Mouse (Mus musculus) stomach, embryonic 14.5 days (tissue): ENCODE measurements at regions not wholly inside any gene's neighbourhood (a gene's known extent, or its start where the extent isn't known, plus 50 kb on each side); places are given as distances from the start of the nearest gene placed in this dataset.
A peak's percentile ranks its signal among the peaks of the same experiment; 100 is the strongest.

Experiments
- ATAC-seq: fragments of 200-750 bp; cut with Nextera tagmentation; 2 replicates; pipeline ENCODE4 v1.8.0; 2017; ENCODE audit warnings: low read depth, moderate TSS enrichment; ENCODE audit not compliant: insufficient number of reproducible peaks, insufficient read depth, low FRiP score
- H3K27ac ChIP-seq: fragments of 300-500 bp; sonication (generic); 2 replicates; pipeline ENCODE4 v1.5.1; 2014; ENCODE audit warnings: mild to moderate bottlenecking, low read length, moderate library complexity, mixed read lengths
- H3K27me3 ChIP-seq: fragments of 300-500 bp; sonication (generic); 2 replicates; pipeline ENCODE4 v1.6.1; 2014; ENCODE audit warnings: low read length, control low read depth, mixed read lengths; ENCODE audit not compliant: control insufficient read depth, insufficient read depth
- H3K36me3 ChIP-seq: fragments of 300-500 bp; sonication (generic); 2 replicates; pipeline ENCODE4 v1.6.1; 2014; ENCODE audit warnings: mild to moderate bottlenecking, control low read depth, low read length, moderate library complexity, mixed read lengths; ENCODE audit not compliant: control insufficient read depth, insufficient read depth
- H3K4me1 ChIP-seq: fragments of 300-500 bp; sonication (generic); 2 replicates; pipeline ENCODE4 v1.6.1; 2014; ENCODE audit warnings: low read length, control low read depth, mixed read lengths; ENCODE audit not compliant: control insufficient read depth, insufficient read depth
- H3K4me2 ChIP-seq: fragments of 300-500 bp; sonication (generic); replicated peaks from 2 replicates; pipeline ENCODE4 v1.6.1; 2014; ENCODE audit warnings: low read depth, low read length, control low read depth
- H3K4me3 ChIP-seq: fragments of 300-500 bp; sonication (generic); 2 replicates; pipeline ENCODE4 v1.5.1; 2014; ENCODE audit warnings: low read depth, low read length, control low read depth
- H3K9ac ChIP-seq: fragments of 300-500 bp; sonication (generic); replicated peaks from 2 replicates; pipeline ENCODE4 v1.6.1; 2014; ENCODE audit warnings: low read depth, mild to moderate bottlenecking, control low read depth, low read length, moderate library complexity, mixed read lengths
- H3K9me3 ChIP-seq: fragments of 300-500 bp; sonication (generic); 2 replicates; pipeline ENCODE4 v1.6.1; 2016; ENCODE audit warnings: low read depth, low read length, control low read depth; ENCODE audit not compliant: control insufficient read depth
- WGBS: fragments of 180-500 bp; shearing (Covaris S2); extraction: QIAGEN DNeasy Blood & Tissue Kit; methylation state at CpG from one replicate; pipeline ENCODE4 v1.1.7; 2014; 5-methylcytosine and 5-hydroxymethylcytosine counted together

DNA sequence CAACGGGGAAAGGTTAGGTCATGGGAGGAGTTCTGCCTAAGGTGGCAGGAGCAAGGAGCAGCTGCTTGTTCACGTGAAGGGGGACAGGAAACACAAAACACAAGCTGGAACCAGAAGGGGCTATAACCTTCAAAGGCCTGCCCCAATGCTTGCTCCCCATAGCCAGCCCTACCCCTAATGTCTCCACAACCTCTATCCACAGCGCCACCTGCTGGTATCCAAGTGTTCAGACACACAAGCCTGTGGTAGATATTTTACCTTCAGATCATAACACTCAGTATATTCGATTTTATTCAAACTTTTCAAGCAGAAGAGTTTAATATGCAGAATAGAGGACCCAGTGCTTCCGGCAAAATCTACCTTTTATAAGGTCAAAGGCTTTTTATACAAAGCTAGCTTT, 124.0 kb downstream of the Tex36 start:
- no peak overlapping the region for H3K27ac ChIP-seq
- no peak overlapping the region for H3K9ac ChIP-seq
- H3K4me3 ChIP-seq: no peak overlapping the region
- no peaks in the 10 kb centered on the region for H3K9me3 ChIP-seq
- ATAC-seq: no peak
- H3K27me3 ChIP-seq: no peaks in the 10 kb centered on the region
- no peak overlapping the region for H3K4me2 ChIP-seq
- 79% methylated on average over 5 of the region's 5 CpGs for WGBS
- H3K4me1 ChIP-seq: no peaks in the 10 kb centered on the region
- no peaks in the 10 kb centered on the region for H3K36me3 ChIP-seq

DNA sequence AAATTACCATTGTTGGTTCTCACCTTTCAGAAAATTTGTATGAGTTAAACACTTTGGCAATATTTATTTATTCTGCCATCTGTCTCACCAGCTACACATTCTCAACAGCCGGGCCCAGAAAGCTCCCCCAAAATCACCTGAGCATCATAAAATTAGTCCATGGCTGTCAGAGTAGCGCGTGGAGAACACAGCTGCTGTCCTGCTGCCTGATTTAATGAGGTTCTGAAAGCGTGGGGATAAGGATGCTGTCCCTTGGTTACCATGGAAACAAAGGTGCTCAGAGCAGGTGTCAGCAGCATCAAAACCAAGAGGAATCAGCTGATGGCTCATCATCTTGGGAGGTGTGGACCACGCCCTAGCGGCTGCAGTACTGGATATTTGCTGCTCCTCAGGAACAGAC, 124.7 kb downstream of the Tex36 start:
- WGBS: 85% methylated on average over 6 of the region's 6 CpGs
- H3K4me1 ChIP-seq: no peaks in the 10 kb centered on the region
- no peak overlapping the region for H3K27ac ChIP-seq
- H3K9ac ChIP-seq: no peak overlapping the region
- no peak overlapping the region for H3K4me2 ChIP-seq
- no peaks in the 10 kb centered on the region for H3K9me3 ChIP-seq
- no peaks in the 10 kb centered on the region for H3K27me3 ChIP-seq
- no peak overlapping the region for H3K4me3 ChIP-seq
- H3K36me3 ChIP-seq: no peaks in the 10 kb centered on the region
- ATAC-seq: no peak

DNA sequence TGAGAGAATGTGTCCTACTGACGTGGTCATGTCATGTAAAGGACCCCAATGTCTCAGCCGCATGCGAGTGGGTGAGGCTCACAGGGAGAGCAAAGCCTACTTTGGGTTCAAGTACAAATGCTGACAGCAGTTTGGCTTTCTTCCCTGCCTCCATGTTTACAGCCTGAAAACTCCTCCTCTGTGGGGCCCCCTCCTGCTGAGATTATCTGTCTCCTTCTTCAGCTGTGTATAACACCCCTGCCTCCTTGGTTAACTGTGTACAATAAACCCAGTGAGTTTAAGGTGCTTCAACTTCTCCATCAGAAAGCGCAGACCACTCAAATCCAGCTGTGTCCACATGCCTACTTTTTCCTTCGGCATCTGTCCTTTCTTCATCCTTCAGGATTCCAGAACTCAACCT, 130.3 kb downstream of the Tex36 start:
- H3K9ac ChIP-seq: no peak overlapping the region
- H3K4me3 ChIP-seq: no peak overlapping the region
- H3K4me1 ChIP-seq: peaks cover 13% of the 10 kb centered on the region
- no peaks in the 10 kb centered on the region for H3K36me3 ChIP-seq
- no peak for ATAC-seq
- no peaks in the 10 kb centered on the region for H3K27me3 ChIP-seq
- 68% methylated on average over 5 of the region's 5 CpGs for WGBS
- H3K9me3 ChIP-seq: no peaks in the 10 kb centered on the region
- no peak overlapping the region for H3K4me2 ChIP-seq
- no peak overlapping the region; the same call in 1 of the 2 replicates for H3K27ac ChIP-seq

DNA sequence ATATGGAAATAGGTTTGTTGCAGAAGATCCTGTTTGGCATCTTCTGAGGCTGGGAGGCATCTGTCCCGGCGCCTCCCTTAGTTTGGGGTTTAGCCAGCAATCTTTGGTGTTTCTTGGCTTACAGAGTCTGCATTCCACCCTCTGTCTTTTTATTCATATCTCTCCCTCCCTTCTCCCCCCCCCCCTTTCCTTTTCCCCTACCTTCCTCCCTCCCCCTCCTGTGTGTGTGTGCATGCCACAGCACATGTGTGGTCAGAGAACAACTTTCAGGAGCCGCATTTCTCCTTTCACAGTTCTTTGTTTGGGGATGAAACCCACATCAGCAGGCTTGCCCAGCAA, 131.4 kb downstream of the Tex36 start:
- Histone ChIP-seq H3K4me3 (no peak overlapping the region), H3K9ac (no peak overlapping the region), H3K27me3 (no peaks in the 10 kb centered on the region), H3K4me2 (no peak overlapping the region), H3K27ac (peak overlapping the region; percentile 34; the same call in 1 of the 2 replicates), H3K36me3 (no peaks in the 10 kb centered on the region), H3K9me3 (no peaks in the 10 kb centered on the region), H3K4me1 (peaks cover 13% of the 10 kb centered on the region)
- ATAC-seq: no peak
- 39% methylated on average over 3 of the region's 3 CpGs for WGBS

DNA sequence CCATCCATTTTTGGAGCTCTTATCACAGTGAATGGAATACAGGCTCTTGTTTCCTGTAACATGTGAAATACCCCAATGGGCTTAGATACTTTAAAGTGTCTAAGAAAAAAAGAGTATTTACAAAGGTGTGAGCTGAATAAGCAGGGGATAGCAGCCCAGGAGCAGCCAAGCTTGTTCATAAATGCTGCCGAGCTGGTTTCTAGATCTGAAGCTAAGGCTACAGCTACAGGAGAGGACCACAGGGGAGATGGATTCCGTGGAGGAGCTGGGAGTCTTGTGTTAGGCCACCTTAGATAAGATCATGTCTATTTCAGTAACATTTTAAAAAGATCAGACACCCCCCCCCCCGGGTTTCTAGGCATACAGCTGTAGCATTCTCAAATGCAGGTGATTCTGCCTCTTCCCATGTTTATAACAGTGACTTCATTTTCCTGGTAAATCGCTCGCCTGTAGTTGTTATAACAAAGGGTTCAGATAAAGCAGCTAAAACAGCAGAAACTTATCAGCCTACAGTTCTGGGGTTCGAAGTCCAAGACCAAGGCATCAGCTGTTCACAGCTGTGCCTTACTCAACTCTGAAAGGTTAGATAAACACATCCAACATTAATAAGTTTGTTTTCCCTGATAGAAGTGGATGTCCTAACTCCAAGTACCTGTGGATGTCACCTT, 131.9 kb downstream of the Tex36 start:
- H3K4me3 ChIP-seq: no peak overlapping the region
- H3K9ac ChIP-seq: no peak overlapping the region
- H3K36me3 ChIP-seq: no peaks in the 10 kb centered on the region
- peaks cover 13% of the 10 kb centered on the region for H3K4me1 ChIP-seq
- WGBS: 30% methylated on average over 6 of the region's 6 CpGs
- no peaks in the 10 kb centered on the region for H3K27me3 ChIP-seq
- peak overlapping the region; percentile 34; the same call in 1 of the 2 replicates for H3K27ac ChIP-seq
- ATAC-seq: peak; percentile 74
- no peaks in the 10 kb centered on the region for H3K9me3 ChIP-seq
- no peak overlapping the region for H3K4me2 ChIP-seq

DNA sequence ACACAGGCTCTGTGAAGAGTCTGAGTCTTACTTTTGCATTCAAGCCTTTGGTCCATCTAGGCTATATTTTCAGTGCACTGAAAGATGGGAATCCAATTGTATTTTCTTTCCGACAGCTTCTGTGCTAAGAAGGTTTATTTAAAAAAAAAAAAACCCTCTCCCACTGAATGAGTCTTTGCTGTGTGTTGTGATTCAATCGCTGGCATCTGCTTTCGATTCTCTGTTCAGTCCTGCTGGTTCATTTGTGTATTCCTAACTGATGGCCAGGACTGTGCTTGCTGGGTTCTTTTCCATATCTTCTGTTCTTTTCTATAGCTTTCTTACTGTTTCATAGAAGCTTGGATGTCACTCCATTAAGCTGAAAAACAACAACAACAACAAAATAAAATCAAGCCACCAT, 132.9 kb downstream of the Tex36 start:
- H3K4me1 ChIP-seq: peaks cover 13% of the 10 kb centered on the region
- no peak overlapping the region for H3K9ac ChIP-seq
- WGBS: 50% methylated on average over 3 of the region's 3 CpGs
- no peaks in the 10 kb centered on the region for H3K27me3 ChIP-seq
- H3K4me2 ChIP-seq: no peak overlapping the region
- H3K27ac ChIP-seq: no peak overlapping the region
- H3K9me3 ChIP-seq: no peaks in the 10 kb centered on the region
- no peaks in the 10 kb centered on the region for H3K36me3 ChIP-seq
- no peak for ATAC-seq
- no peak overlapping the region for H3K4me3 ChIP-seq

DNA sequence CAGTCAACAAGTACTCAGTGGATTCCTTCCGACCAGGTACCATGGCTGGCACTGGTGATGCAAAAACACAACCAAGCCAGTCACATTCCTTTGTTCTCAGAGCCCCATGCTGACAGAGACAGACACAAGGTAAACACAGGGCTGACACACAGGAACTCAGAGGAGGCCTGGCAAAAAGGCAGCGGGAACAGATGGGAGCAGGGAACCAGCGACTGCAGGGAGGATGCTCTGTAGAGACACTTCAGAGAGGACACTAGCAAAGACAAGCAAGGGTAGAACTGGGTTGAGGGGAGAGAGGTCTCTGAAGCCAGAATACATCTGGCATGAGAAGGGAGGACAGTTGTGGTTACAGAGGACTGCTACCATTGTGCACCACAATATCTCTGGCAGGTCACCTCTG, 133.6 kb downstream of the Tex36 start:
- Histone ChIP-seq H3K4me2 (no peak overlapping the region), H3K9me3 (no peaks in the 10 kb centered on the region; the same call in 1 of the 2 replicates), H3K36me3 (no peaks in the 10 kb centered on the region), H3K27ac (no peak overlapping the region), H3K27me3 (no peaks in the 10 kb centered on the region), H3K4me1 (peaks cover 13% of the 10 kb centered on the region), H3K4me3 (no peak overlapping the region), H3K9ac (no peak overlapping the region)
- 35% methylated on average over 3 of the region's 3 CpGs for WGBS
- ATAC-seq: no peak

DNA sequence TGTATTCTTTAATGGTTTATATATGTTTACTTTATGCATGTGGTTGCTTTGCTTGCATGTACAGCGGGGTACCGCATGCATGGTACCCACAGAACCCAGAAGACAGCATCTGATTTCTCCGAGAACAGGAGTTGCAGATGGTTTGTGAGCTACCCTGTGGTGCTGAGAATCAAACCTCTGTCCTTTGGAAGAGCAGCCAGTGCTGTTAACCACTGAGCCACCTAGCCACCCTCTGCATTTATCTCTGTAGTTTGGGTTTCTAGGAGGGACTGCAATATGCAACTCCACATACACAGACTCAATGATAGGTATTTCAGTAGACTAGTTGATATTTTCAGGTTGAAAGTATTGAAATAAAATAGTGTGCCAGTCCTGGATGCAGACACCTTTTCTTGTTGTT, 134.4 kb downstream of the Tex36 start:
- no peak for ATAC-seq
- Histone ChIP-seq H3K4me1 (peaks cover 13% of the 10 kb centered on the region), H3K9ac (no peak overlapping the region), H3K27ac (no peak overlapping the region), H3K27me3 (no peaks in the 10 kb centered on the region), H3K4me2 (no peak overlapping the region), H3K9me3 (no peaks in the 10 kb centered on the region; the same call in 1 of the 2 replicates), H3K4me3 (no peak overlapping the region), H3K36me3 (no peaks in the 10 kb centered on the region)
- WGBS: 96% methylated on average over 3 of the region's 3 CpGs

DNA sequence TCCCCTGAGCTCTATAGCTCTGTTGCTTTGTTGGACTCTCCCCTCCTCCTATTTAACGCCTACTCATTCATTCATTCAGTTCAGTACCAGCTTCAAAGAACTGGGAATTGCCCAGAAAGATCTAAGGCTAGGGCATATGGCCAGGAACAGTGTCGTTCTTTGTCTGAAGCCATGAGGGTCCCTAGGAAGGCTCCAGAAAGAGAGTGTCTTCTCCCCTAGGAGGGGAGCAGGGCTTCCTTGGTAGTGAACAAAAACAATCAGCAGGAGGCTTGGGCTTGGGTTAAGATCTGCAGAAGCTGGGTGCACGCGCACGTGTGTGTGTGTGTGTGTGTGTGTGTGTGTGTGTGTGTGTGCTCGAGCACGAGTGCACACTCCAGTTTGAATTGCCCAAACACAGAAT, 142.7 kb downstream of the Tex36 start:
- Histone ChIP-seq H3K4me1 (peaks cover 17% of the 10 kb centered on the region; the same call in 1 of the 2 replicates), H3K4me3 (no peak overlapping the region), H3K4me2 (no peak overlapping the region), H3K9me3 (no peaks in the 10 kb centered on the region; the same call in 1 of the 2 replicates), H3K9ac (no peak overlapping the region), H3K27me3 (no peaks in the 10 kb centered on the region), H3K36me3 (no peaks in the 10 kb centered on the region), H3K27ac (0 out of 2 replicates have a peak overlapping the region, but pooled peaks have one; percentile 10)
- 69% methylated on average over 7 of the region's 7 CpGs for WGBS
- ATAC-seq: no peak
